Mouse (Mus musculus) MEL (cell line): ENCODE measurements at regions not wholly inside any gene's neighbourhood (a gene's known extent, or its start where the extent isn't known, plus 50 kb on each side); places are given as distances from the start of the nearest gene placed in this dataset.

ENCODE experiments used
- CTCF ChIP-seq, 3 experiments: IDR thresholded peaks in 2 of 3; conservative IDR thresholded peaks in 1 of 3; 2 replicates each; pipeline ENCODE4 v1.5.1; 2011 to 2012; ENCODE audit warnings: low read length in 3 of 3, low read depth in 2 of 3, mild to moderate bottlenecking in 2 of 3, improper control_type of control experiment in 1 of 3, inconsistent platforms in 1 of 3, mixed read lengths in 1 of 3, moderate library complexity in 1 of 3; ENCODE audit not compliant: control insufficient read depth in 1 of 3, insufficient read depth in 1 of 3, poor library complexity in 1 of 3, severe bottlenecking in 1 of 3
- MAFK ChIP-seq: IDR thresholded peaks from 2 replicates; pipeline ENCODE4 v1.6.1; 2011; ENCODE audit warnings: low read depth, mild to moderate bottlenecking, low read length, improper control_type of control experiment, borderline replicate concordance

GRCm38 (mm10) chr15:90294353-90294922 is 70.3 kb downstream of the Alg10b start:
- no peak for TF ChIP-seq CTCF (IDR thresholded peaks at IDR 0.05 in 2 of 3, conservative IDR thresholded peaks at IDR 0.05 in 1 of 3; ENCODE audit: control insufficient read depth in 1 of 3, insufficient read depth in 1 of 3, low read depth in 2 of 3, low read length in 3 of 3, poor library complexity in 1 of 3, severe bottlenecking in 1 of 3)
- no peak for TF ChIP-seq MAFK
